Comparison of ENCODE assay signal across 22 mouse cellular contexts in genomic region chr13:8238871-8239270, GRCm38 (mm10). TPM values are rescaled to one million over a fixed set of nuclear protein-coding genes. Genes with fewer than 3 reads are reported as not detected.
A peak's percentile ranks its signal among the peaks of the same experiment; 100 is the strongest.
DNase-seq lines count a peak whose midpoint lies in the region; ATAC-seq and TF ChIP-seq lines count a peak whose summit lies in the region.
"Had no signal": no experiment of that assay in that cellular context is flagged by ENCODE, and none has a peak within 500 bp of the region (broad histone marks: within the 10 kb centered on the region; RNA-seq: fewer than 3 reads in every experiment).

No protein-coding gene starts in this region.

- H3K4me2 ChIP-seq in hindbrain, embryonic 16.5 days (ENCODE audit: low read length) = no peak overlapping the region
- H3K4me2 ChIP-seq in hindbrain, embryonic 12.5 days (replicated peaks) = no peak overlapping the region

- peak; percentile 41 to 71 for DNase-seq in cerebellum, postnatal 10 days
- DNase-seq in cerebellum, adult 2 months = no peak
- DNase-seq in cerebellum, postnatal 14 days = peak; percentile 6 to 61
- DNase-seq in cerebellum, adult 18-20 months = no peak
- peak; percentile 10 for DNase-seq in left cerebral cortex, postnatal 4 days
- no peak for DNase-seq in left cerebral cortex, adult 18-20 months (ENCODE audit: low spot score in 2 of 2)
- DNase-seq: adrenal gland, adult 2 months; adrenal gland, adult 8-10 months; adrenal gland, postnatal 10 days; adrenal gland, postnatal 14 days; adrenal gland, postnatal 25 days; adrenal gland, postnatal 36 days; B cell, adult 2 months; cerebellum, adult 11 months; cerebellum, adult 11-12 months had no signal

- H3K36me3 ChIP-seq in hindbrain, embryonic 16.5 days (ENCODE audit: control insufficient read depth, insufficient read depth, low read length) = no peaks in the 10 kb centered on the region
- H3K36me3 ChIP-seq in hindbrain, embryonic 12.5 days = no peaks in the 10 kb centered on the region
- H3K36me3 ChIP-seq: G1E had no signal

- TF ChIP-seq POLR2A in cerebellum, adult 2 months (IDR thresholded peaks at IDR 0.05; ENCODE audit: borderline replicate concordance, insufficient read depth, low read length) = no peak

- no peaks in the 10 kb centered on the region for H3K9me3 ChIP-seq in hindbrain, embryonic 16.5 days (ENCODE audit: control insufficient read depth, low read length)
- no peaks in the 10 kb centered on the region for H3K9me3 ChIP-seq in hindbrain, embryonic 12.5 days (replicated peaks)
- H3K9me3 ChIP-seq: G1E had no signal

- no peaks in the 10 kb centered on the region for H3K4me1 ChIP-seq in cerebellum, adult 2 months (ENCODE audit: control insufficient read depth, insufficient read depth, low read length)
- no peaks in the 10 kb centered on the region for H3K4me1 ChIP-seq in hindbrain, embryonic 16.5 days (ENCODE audit: control insufficient read depth, insufficient read depth, low read depth, low read length)
- no peaks in the 10 kb centered on the region for H3K4me1 ChIP-seq in hindbrain, embryonic 12.5 days

- no peak overlapping the region for H3K9ac ChIP-seq in hindbrain, embryonic 16.5 days (ENCODE audit: low read depth, low read length)
- no peak overlapping the region for H3K9ac ChIP-seq in hindbrain, embryonic 12.5 days

- H3K4me3 ChIP-seq in cerebellum, adult 2 months (replicated peaks; ENCODE audit: insufficient read depth, low read depth, low read length) = no peak overlapping the region
- H3K4me3 ChIP-seq in hindbrain, embryonic 16.5 days (ENCODE audit: low read length) = no peak overlapping the region
- no peak overlapping the region for H3K4me3 ChIP-seq in hindbrain, embryonic 12.5 days

- H3K27ac ChIP-seq in cerebellum, adult 2 months (ENCODE audit: insufficient read depth, low read length) = no peak overlapping the region
- H3K27ac ChIP-seq in hindbrain, embryonic 16.5 days (ENCODE audit: low read depth, low read length) = no peak overlapping the region
- H3K27ac ChIP-seq in hindbrain, embryonic 12.5 days = no peak overlapping the region

- WGBS in cerebellum, adult 2 months = 22% methylated on average over 1 of the region's 1 CpGs
- WGBS in hindbrain, embryonic 16.5 days = 58% methylated on average over 1 of the region's 1 CpGs
- 69% methylated on average over 1 of the region's 1 CpGs for WGBS in hindbrain, embryonic 12.5 days

- no peak for TF ChIP-seq CTCF in cerebellum, adult 2 months (IDR thresholded peaks at IDR 0.05; ENCODE audit: borderline replicate concordance, insufficient read depth, low read depth, low read length)

- intact Hi-C loops in left cerebral cortex, postnatal 4 days (cut with DNase I) = no loop called here

- peak; percentile 63 for ATAC-seq in hindbrain, embryonic 16.5 days
- ATAC-seq in hindbrain, embryonic 12.5 days (ENCODE audit: low FRiP score) = no peak
- ATAC-seq: activated CD4-positive, CD25-positive, alpha-beta regulatory T cell, adult 4 months; CD4-positive, CD25-positive, alpha-beta regulatory T cell, adult 4 months; Patski had no signal

- no peaks in the 10 kb centered on the region for H3K27me3 ChIP-seq in cerebellum, adult 2 months (ENCODE audit: control insufficient read depth, insufficient read depth, low read length)
- H3K27me3 ChIP-seq in hindbrain, embryonic 16.5 days (replicated peaks; ENCODE audit: control insufficient read depth, insufficient read depth, low read length) = no peaks in the 10 kb centered on the region
- H3K27me3 ChIP-seq in hindbrain, embryonic 12.5 days = no peaks in the 10 kb centered on the region
- H3K27me3 ChIP-seq: CH12.LX, Patski had no signal

RNA-seq across cellular contexts. Expression of gene Adarb2, which starts 36.2 kb away (rescaled TPM):
- 9.5 and 10.0 TPM in 2 replicates for polyA plus RNA-seq in cerebellum, adult 2 months (2012; rRNA removed)
- polyA plus RNA-seq in hindbrain, embryonic 16.5 days (2015; fragmentation: Nextera tagmentation; extraction: Ambion mirVana) = 25.2 and 25.3 TPM in 2 replicates
- 22.3 and 26.3 TPM in 2 replicates for polyA plus RNA-seq in hindbrain, embryonic 12.5 days (2016; fragmentation: Nextera tagmentation; extraction: Ambion mirVana)
- 10 to 100 TPM; 38.7 to 40.0 TPM for total RNA-seq in left cerebral cortex, postnatal 4 days (2021)
- total RNA-seq in left cerebral cortex, adult 18-20 months (2021) = 10 to 100 TPM; 20.9 to 22.9 TPM
- total RNA-seq: adrenal gland, postnatal 14 days; CH12.LX had no signal
- polyA plus RNA-seq: adrenal gland, adult 2 months; G1E had no signal

Comparison
In these comparisons a context has a peak if more than half of its experiments do, and no peak if none do; other contexts are left out.
1. DNase-seq: peak in cerebellum, postnatal 10 days (2 of 2), cerebellum, postnatal 14 days (2 of 2) and left cerebral cortex, postnatal 4 days (single experiment); none in cerebellum, adult 2 months (0 of 2), cerebellum, adult 18-20 months (0 of 2) and left cerebral cortex, adult 18-20 months (0 of 2).